Mouse (Mus musculus): ENCODE data around the gene Btbd3. TPM values are rescaled to one million over a fixed set of nuclear protein-coding genes. Genes with fewer than 3 reads are reported as not detected.
"Not testable (repeated sequence)": the region's sequence is repeated elsewhere in the genome, so short reads cannot be mapped to it uniquely, and the experiment has no call there.

Gene Btbd3
- polyA plus RNA-seq, 1 experiment from 2014 or later: 8.3 TPM

GRCm38 (mm10) chr2:138322270-138323114 is 66.1 kb downstream of the Btbd3 start:
- no peak overlapping the region for H3K9ac ChIP-seq
- ATAC-seq (ENCODE audit: extremely low read depth, insufficient number of reproducible peaks, low FRiP score, low TSS enrichment): no peak
- WGBS: 72% methylated on average over 16 of the region's 16 CpGs
- no peaks in the 10 kb centered on the region for H3K9me3 ChIP-seq
- no peak overlapping the region for H3K4me3 ChIP-seq
- H3K27ac ChIP-seq (replicated peaks): no peak overlapping the region
- no peaks in the 10 kb centered on the region for H3K4me1 ChIP-seq
- H3K4me2 ChIP-seq: no peak overlapping the region
- H3K27me3 ChIP-seq (replicated peaks): no peaks in the 10 kb centered on the region
- no peaks in the 10 kb centered on the region for H3K36me3 ChIP-seq

GRCm38 (mm10) chr2:138326367-138326766 is 70.0 kb downstream of the Btbd3 start:
- no peak overlapping the region for H3K27ac ChIP-seq (replicated peaks)
- no peaks in the 10 kb centered on the region for H3K27me3 ChIP-seq (replicated peaks)
- H3K9ac ChIP-seq: no peak overlapping the region
- 59% methylated on average over 4 of the region's 4 CpGs for WGBS
- no peaks in the 10 kb centered on the region for H3K4me1 ChIP-seq
- H3K36me3 ChIP-seq: no peaks in the 10 kb centered on the region
- H3K4me2 ChIP-seq: no peak overlapping the region
- no peak overlapping the region for H3K4me3 ChIP-seq
- no peak for ATAC-seq (ENCODE audit: extremely low read depth, insufficient number of reproducible peaks, low FRiP score, low TSS enrichment)
- H3K9me3 ChIP-seq: no peaks in the 10 kb centered on the region

GRCm38 (mm10) chr2:138334198-138334597 is 77.8 kb downstream of the Btbd3 start:
- not testable (repeated sequence) for H3K4me2 ChIP-seq; H3K9ac ChIP-seq; H3K27ac ChIP-seq (replicated peaks); ATAC-seq (ENCODE audit: extremely low read depth, insufficient number of reproducible peaks, low FRiP score, low TSS enrichment); H3K27me3 ChIP-seq (replicated peaks); H3K4me1 ChIP-seq; H3K9me3 ChIP-seq; H3K4me3 ChIP-seq; H3K36me3 ChIP-seq
- WGBS: 64% methylated on average over 2 of the region's 2 CpGs

- Histone ChIP-seq H3K27me3 (replicated peaks) (no peaks in the 10 kb centered on the region), H3K9me3 (no peaks in the 10 kb centered on the region), H3K9ac (no peak overlapping the region), H3K4me3 (no peak overlapping the region), H3K27ac (replicated peaks) (no peak overlapping the region), H3K4me1 (no peaks in the 10 kb centered on the region), H3K4me2 (no peak overlapping the region), H3K36me3 (no peaks in the 10 kb centered on the region)
- WGBS: 76% methylated on average over 6 of the region's 6 CpGs
- no peak for ATAC-seq (ENCODE audit: extremely low read depth, insufficient number of reproducible peaks, low FRiP score, low TSS enrichment)
Observed at GRCm38 (mm10) chr2:138337886-138338494, 81.6 kb downstream of the Btbd3 start.

GRCm38 (mm10) chr2:138338524-138338923 is 82.2 kb downstream of the Btbd3 start:
- Histone ChIP-seq H3K9me3 (no peaks in the 10 kb centered on the region), H3K27ac (replicated peaks) (no peak overlapping the region), H3K27me3 (replicated peaks) (no peaks in the 10 kb centered on the region), H3K4me1 (no peaks in the 10 kb centered on the region), H3K36me3 (no peaks in the 10 kb centered on the region), H3K9ac (no peak overlapping the region), H3K4me2 (no peak overlapping the region), H3K4me3 (no peak overlapping the region)
- WGBS: 52% methylated on average over 1 of the region's 1 CpGs
- no peak for ATAC-seq (ENCODE audit: extremely low read depth, insufficient number of reproducible peaks, low FRiP score, low TSS enrichment)

GRCm38 (mm10) chr2:138355366-138355765 is 99.0 kb downstream of the Btbd3 start:
- 67% methylated on average over 3 of the region's 3 CpGs for WGBS
- H3K4me1 ChIP-seq: no peaks in the 10 kb centered on the region
- no peak for ATAC-seq (ENCODE audit: extremely low read depth, insufficient number of reproducible peaks, low FRiP score, low TSS enrichment)
- no peak overlapping the region for H3K4me3 ChIP-seq
- H3K4me2 ChIP-seq: no peak overlapping the region
- H3K9ac ChIP-seq: no peak overlapping the region
- no peak overlapping the region for H3K27ac ChIP-seq (replicated peaks)
- H3K27me3 ChIP-seq (replicated peaks): no peaks in the 10 kb centered on the region
- H3K9me3 ChIP-seq: no peaks in the 10 kb centered on the region
- no peaks in the 10 kb centered on the region for H3K36me3 ChIP-seq

- 57% methylated on average over 5 of the region's 5 CpGs for WGBS
- Histone ChIP-seq H3K4me1 (no peaks in the 10 kb centered on the region), H3K9ac (no peak overlapping the region), H3K4me3 (no peak overlapping the region), H3K4me2 (no peak overlapping the region), H3K27ac (replicated peaks) (no peak overlapping the region), H3K27me3 (replicated peaks) (no peaks in the 10 kb centered on the region), H3K9me3 (no peaks in the 10 kb centered on the region), H3K36me3 (no peaks in the 10 kb centered on the region)
- no peak for ATAC-seq (ENCODE audit: extremely low read depth, insufficient number of reproducible peaks, low FRiP score, low TSS enrichment)
Observed at GRCm38 (mm10) chr2:138362474-138362873, 106.1 kb downstream of the Btbd3 start.

GRCm38 (mm10) chr2:138365391-138365790 is 109.0 kb downstream of the Btbd3 start:
- Histone ChIP-seq H3K36me3 (no peaks in the 10 kb centered on the region), H3K27me3 (replicated peaks) (no peaks in the 10 kb centered on the region), H3K4me1 (no peaks in the 10 kb centered on the region), H3K9me3 (no peaks in the 10 kb centered on the region), H3K9ac (no peak overlapping the region), H3K4me2 (no peak overlapping the region), H3K4me3 (no peak overlapping the region), H3K27ac (replicated peaks) (no peak overlapping the region)
- 77% methylated on average over 4 of the region's 4 CpGs for WGBS
- ATAC-seq (ENCODE audit: extremely low read depth, insufficient number of reproducible peaks, low FRiP score, low TSS enrichment): no peak

- Histone ChIP-seq H3K9me3 (no peaks in the 10 kb centered on the region), H3K4me2 (no peak overlapping the region), H3K36me3 (no peaks in the 10 kb centered on the region), H3K27ac (replicated peaks) (no peak overlapping the region), H3K27me3 (replicated peaks) (no peaks in the 10 kb centered on the region), H3K4me3 (no peak overlapping the region), H3K9ac (no peak overlapping the region), H3K4me1 (no peaks in the 10 kb centered on the region)
- WGBS: 76% methylated on average over 5 of the region's 5 CpGs
- no peak for ATAC-seq (ENCODE audit: extremely low read depth, insufficient number of reproducible peaks, low FRiP score, low TSS enrichment)
Observed at GRCm38 (mm10) chr2:138374556-138374955, 118.2 kb downstream of the Btbd3 start.

GRCm38 (mm10) chr2:138378855-138379254 is 122.5 kb downstream of the Btbd3 start:
- Histone ChIP-seq H3K4me2 (no peak overlapping the region), H3K9me3 (no peaks in the 10 kb centered on the region), H3K36me3 (no peaks in the 10 kb centered on the region), H3K27ac (replicated peaks) (no peak overlapping the region), H3K4me3 (no peak overlapping the region), H3K4me1 (no peaks in the 10 kb centered on the region), H3K27me3 (replicated peaks) (no peaks in the 10 kb centered on the region), H3K9ac (no peak overlapping the region)
- no peak for ATAC-seq (ENCODE audit: extremely low read depth, insufficient number of reproducible peaks, low FRiP score, low TSS enrichment)

- ATAC-seq (ENCODE audit: extremely low read depth, insufficient number of reproducible peaks, low FRiP score, low TSS enrichment): no peak
- Histone ChIP-seq H3K4me2 (no peak overlapping the region), H3K9me3 (no peaks in the 10 kb centered on the region), H3K4me1 (no peaks in the 10 kb centered on the region), H3K4me3 (no peak overlapping the region), H3K36me3 (no peaks in the 10 kb centered on the region), H3K27ac (replicated peaks) (no peak overlapping the region), H3K27me3 (replicated peaks) (no peaks in the 10 kb centered on the region), H3K9ac (no peak overlapping the region)
- 53% methylated on average over 2 of the region's 2 CpGs for WGBS
Observed at GRCm38 (mm10) chr2:138384762-138385161, 128.4 kb downstream of the Btbd3 start.

GRCm38 (mm10) chr2:138388591-138388990 is 132.2 kb downstream of the Btbd3 start:
- no peak overlapping the region for H3K27ac ChIP-seq (replicated peaks)
- H3K4me1 ChIP-seq: no peaks in the 10 kb centered on the region
- WGBS: 52% methylated on average over 1 of the region's 1 CpGs
- no peak for ATAC-seq (ENCODE audit: extremely low read depth, insufficient number of reproducible peaks, low FRiP score, low TSS enrichment)
- no peak overlapping the region for H3K9ac ChIP-seq
- H3K36me3 ChIP-seq: no peaks in the 10 kb centered on the region
- H3K27me3 ChIP-seq (replicated peaks): no peaks in the 10 kb centered on the region
- no peak overlapping the region for H3K4me3 ChIP-seq
- H3K4me2 ChIP-seq: no peak overlapping the region
- H3K9me3 ChIP-seq: no peaks in the 10 kb centered on the region

All from heart, embryonic 13.5 days (tissue).